Mouse (Mus musculus) right cerebral cortex, postnatal 14 days (tissue): ENCODE data around the gene Olfr1502.
"Not testable (repeated sequence)": the region's sequence is repeated elsewhere in the genome, so short reads cannot be mapped to it uniquely, and the experiment has no call there.

Source experiments
- DNase-seq: peaks from one replicate; pipeline ENCODE4 v3.0.0; 2022

Gene Olfr1502

DNA sequence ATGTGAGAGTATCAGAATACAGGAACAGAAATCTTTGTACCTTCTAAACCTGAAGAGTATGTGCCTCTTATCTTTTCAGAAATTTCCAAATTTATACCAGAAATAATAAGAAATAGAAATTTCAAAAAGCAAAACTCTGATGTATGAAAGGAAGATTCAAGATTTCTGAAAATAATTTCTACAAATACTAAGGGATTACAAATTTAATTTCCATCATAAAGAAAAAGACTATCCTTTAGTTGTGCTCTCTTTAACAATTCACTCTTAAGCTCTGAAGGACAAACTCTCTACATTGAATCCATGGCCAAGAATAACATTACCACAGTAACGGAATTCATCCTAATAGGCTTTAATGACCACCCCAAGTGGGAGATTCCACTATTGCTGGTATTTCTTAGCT lies at the start of gene Olfr1502:
TSS of gene Olfr1502 (plus strand) at position 301 of the 400 bp plus-strand sequence.
- DNase-seq: no peak

DNA sequence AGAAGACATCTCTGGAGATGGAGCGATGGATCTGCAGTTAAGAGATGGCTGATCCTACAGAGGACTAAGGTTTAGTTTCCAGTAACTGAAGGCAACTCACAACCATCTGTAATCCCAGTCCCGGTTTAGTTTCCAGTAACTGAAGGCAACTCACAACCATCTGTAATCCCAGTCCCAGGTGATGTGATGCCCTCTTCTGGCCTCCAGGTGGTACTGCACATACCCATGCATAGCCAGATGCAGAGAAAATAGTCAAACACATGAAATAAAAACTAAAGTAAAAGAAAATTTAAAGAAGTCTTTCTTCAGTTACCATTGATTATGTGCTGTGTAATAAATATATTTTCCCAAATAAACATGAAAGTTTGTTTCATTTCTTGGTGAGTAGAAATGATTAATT lies 48.8 kb upstream of the Olfr1502 start:
- no peak for DNase-seq

DNA sequence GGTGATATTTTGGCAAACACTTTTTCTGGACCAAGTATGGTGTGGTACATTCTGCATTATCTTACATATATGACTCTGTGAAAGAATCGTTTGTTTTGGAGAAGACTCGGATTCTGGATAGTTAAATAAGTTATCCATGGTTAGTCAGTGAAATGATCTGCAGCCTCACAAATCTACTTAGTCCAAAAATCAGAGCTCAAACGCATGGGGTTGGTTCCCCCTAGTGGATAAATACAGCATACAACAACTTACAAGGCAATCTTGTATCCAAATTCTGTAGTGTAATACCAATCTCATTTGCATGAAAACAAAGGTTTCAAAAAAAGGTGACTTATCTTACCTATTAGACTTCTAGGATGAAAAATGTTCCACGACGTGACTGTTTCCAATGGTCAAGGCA lies 42.8 kb upstream of the Olfr1502 start:
- DNase-seq: no peak

DNA sequence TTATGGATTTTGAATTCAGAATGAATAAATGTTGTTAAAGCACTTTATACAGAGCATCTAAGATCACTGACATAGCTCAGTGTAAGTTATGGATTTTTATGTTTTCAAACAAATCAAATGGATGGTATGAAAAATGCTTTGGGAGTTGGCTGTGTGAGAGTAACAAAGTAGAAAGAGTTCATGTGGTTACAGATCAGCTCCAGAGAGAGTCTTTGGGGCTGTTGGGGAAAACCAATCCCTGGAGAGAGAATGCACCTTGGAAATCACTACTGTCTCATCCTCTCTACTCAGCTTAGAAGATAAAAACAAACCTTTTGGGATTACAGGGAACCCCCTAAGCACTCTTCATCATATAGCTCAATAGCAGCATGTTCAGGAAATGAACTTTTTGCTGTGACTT lies 42.2 kb upstream of the Olfr1502 start, which contains the start of gene Olfr1499:
TSS of gene Olfr1499 (minus strand) at position 101 of the 400 bp plus-strand sequence.
- no peak for DNase-seq

DNA sequence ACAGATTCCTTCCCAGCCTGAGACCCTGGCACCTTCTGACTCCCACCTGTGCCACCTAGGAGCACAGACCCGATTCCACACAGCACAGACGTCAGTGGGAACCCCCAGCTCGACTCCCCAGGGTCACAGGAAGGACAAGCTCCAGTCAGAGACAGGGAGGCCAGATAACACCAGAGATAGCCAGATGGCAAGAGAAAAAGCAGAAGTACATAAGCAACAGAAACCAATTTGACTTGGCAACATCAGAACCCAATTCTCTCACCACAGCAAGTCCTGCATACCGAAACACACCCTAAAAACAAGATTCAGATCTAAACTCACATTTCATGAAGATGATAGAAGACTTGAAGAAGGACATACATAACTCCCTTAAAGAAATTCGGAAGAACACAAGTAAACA lies 40.7 kb upstream of the Olfr1502 start:
- DNase-seq: no peak

DNA sequence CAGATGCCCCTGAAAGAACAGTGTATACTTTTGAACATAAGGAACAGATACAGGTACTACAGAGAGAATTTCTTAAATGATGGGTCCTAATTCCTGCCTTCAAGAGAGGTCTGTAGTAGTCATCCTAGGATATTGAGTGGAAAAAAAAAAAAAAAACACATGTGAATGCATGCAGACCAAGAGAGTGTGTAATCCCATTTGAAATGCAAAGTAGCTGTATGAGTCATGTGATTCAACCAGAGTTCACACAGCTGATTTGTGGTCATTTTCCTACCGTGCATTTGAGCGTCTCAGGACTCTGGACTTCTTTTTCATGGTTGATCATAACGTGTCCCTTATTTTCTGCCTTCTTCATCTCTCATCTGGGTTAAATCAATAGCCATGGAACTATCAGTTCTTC lies 33.1 kb upstream of the Olfr1502 start:
- DNase-seq: no peak

DNA sequence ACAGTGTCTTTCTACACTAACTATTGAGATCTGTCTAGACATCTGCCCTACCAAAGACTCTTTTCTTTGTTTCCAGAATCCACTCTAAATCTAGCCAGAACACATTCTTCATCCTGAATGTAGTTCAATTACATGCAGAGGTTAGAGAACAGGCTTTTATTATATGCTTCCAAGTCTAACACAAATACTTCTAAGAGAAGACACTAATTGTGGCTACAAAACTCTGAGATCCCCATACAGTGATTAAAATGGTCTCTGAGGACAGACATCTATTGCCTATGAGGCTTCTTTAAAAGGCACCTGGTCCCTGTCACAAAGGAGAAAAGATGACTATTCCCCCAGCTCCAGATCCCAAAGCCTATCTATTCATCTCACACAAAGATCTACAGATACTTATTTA lies 31.2 kb upstream of the Olfr1502 start, which contains the start of gene Olfr1500:
TSS of gene Olfr1500 (minus strand) at position 101 of the 400 bp plus-strand sequence.
- DNase-seq: no peak

DNA sequence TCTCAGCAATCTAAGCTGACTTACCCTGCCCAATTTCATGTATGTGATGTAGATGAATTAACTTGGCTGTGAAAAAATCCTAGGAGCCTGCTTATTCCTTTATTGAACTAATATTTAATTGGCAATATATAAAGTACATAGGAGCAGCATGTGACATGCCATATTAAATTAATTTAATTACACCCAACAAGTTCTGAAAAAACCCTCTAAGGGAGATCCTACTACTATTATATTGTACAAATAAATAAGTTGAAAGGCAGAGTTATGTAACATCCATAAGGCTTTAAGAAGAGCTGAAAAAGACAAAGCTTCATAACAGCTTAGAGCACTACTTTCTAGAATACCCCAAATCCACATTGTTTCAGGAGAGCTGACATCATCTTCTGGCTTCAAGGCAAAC lies 11.0 kb upstream of the Olfr1502 start, which contains the start of gene Olfr1501:
TSS of gene Olfr1501 (minus strand) at position 101 of the 400 bp plus-strand sequence.
- DNase-seq: not testable (repeated sequence)

DNA sequence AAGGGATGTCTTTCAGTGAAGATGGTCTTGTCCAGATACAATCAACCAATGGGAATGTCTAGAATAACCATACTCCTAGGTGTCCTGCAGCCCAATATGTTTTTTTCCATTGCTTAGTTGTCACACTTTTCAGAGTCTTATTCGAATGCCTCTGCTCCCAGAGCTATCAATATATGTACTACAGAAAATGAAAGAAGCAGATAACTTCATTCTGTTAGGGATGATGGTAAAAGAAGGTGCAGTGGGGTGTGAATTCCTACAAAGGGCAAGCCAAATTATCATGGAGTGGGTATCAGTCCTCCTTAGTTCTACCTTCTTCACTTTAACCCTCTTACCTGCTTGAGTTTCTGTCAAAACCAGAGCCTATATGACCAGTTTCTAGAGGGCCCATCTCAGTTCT lies 36.2 kb downstream of the Olfr1502 start, which contains the start of gene Olfr1504:
TSS of gene Olfr1504 (minus strand) at position 101 of the 400 bp plus-strand sequence.
- DNase-seq: no peak
